Mouse (Mus musculus) fibroblast of lung, adult 2 months (primary cell): Measurements from ENCODE around the gene Olfr1042.
"Not testable (repeated sequence)": the region's sequence is repeated elsewhere in the genome, so short reads cannot be mapped to it uniquely, and the experiment has no call there.

Source experiments
- DNase-seq: peaks from one replicate; pipeline ENCODE4 v3.0.0-alpha.2; 2011; ENCODE audit warnings: low read depth

Gene Olfr1042

DNA sequence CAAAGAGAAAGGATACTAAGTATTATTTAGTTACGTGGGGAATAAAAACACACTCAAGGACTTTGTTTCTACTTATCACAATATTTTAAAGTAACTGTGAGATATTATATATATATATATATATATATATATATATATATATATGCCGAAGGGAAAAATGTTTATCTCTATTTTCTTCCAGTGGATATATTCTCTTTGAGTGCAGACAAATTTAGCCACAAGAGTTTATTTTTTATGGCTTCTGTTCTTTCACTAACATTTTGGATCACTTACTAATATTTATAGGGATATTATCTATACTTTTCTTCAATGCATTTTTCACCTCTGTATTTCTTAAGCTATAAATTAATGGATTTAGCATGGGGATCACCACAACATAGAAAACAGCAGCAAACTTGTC lies at the start of gene Olfr1042:
TSS of gene Olfr1042 (minus strand) at position 101 of the 400 bp plus-strand sequence.
- DNase-seq: no peak

DNA sequence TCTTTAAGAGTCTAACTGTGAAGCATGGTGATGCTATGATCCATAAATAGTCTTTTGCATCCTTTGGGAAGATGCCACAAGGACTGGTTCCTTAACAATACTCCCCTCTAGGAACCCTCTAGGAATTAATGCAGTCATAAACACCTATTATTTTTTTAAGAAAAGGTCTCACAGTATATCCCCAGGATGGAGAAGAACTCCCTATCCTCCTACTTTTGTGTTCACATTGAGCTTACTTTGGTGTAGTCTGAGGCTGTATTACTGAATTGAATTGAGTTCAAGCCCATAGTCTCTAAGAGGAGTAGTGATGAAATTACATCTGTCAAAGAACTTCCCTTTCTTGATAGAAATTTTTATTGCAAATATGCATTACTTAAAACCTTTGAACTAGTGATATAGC lies 41.3 kb upstream of the Olfr1042 start, which contains the start of gene Olfr1045:
TSS of gene Olfr1045 (minus strand) at position 101 of the 400 bp plus-strand sequence.
- no peak for DNase-seq

DNA sequence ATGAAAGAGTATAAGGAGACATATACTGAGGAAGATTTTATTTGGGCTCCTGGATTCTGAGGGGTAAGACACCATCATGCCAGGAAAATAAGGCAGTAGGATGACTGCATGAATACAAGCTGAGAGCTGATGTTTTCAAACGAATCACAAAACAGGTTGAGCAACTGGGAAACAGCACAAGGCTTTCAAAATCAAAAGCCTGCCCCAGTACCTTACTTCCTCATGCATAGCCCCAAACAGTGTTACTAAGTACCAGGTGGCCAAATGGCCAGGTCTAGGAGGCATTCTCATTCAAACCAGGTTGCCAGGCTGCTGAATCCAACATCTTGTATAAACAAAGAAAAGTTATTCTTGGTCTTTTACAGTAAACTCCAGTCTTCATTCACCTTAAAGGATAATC lies 34.2 kb upstream of the Olfr1042 start:
- DNase-seq: no peak

- no peak for DNase-seq
Observed at GRCm38 (mm10) chr2:86185583-86185982, 23.9 kb upstream of the Olfr1042 start, which contains the start of gene Olfr52. TSS of gene Olfr52 (minus strand) at chr2:86185683.

- no peak for DNase-seq
Observed at GRCm38 (mm10) chr2:86179950-86180349, 18.3 kb upstream of the Olfr1042 start.

DNA sequence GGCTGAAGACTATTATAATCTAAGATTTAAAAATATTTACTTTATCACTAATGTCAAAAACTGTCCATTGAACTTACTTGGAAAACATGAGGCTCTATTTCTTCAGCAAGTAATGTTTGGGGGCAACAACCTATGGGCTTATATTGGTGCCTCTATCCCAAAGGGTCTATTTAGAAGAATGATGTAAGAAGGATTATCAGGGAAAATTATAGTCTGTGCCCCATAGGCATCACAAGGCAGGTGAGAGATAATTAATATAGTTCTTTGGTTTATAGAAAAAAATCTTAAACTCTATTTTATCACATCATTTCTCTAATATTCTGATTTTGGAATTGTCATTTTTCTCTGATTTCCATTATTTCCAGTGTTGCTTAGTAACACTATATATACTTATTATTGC lies 16.1 kb upstream of the Olfr1042 start, which contains the start of gene Olfr1044:
TSS of gene Olfr1044 (minus strand) at position 101 of the 400 bp plus-strand sequence.
- no peak for DNase-seq

- not testable (repeated sequence) for DNase-seq
Observed at GRCm38 (mm10) chr2:86175422-86175821, 13.8 kb upstream of the Olfr1042 start.

DNA sequence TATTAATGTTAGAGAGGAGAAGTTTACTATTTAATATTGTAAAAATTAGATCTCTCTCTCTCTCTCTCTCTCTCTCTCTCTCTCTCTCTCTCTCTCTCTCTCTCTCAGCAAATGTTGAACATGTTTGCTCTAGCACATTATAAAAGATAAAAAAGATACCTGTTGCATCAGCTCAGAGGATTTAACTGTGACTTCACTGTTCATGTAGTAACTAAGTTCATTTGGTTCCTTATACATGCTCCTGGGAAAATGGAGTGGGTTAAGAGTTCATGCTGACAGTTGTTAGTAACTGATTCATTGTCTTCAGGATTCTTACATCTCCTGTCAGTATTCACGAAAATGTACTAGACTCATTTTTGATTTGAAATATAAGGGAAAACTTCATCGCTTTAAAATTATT lies 5.8 kb upstream of the Olfr1042 start, which contains the start of gene Olfr1043:
TSS of gene Olfr1043 (minus strand) at position 101 of the 400 bp plus-strand sequence.
- no peak for DNase-seq

DNA sequence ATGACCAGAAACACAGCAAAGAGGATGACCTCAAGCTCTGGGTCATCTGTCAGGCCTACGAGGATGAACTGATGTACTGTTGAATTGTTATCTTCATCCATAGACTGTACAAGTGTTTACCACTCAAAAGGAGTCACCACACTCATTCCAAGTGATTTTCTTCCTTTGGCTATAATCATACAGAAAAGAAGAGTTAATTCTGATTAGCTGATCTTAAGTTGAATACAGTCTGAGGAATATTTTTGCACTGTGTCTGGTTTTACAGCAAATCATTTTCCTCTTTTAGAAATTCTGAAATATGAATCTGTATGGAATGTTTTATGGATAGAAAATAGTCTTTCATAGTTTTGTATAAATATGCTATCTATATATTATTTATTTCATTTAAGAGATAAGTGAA lies 15.0 kb downstream of the Olfr1042 start, which contains the start of gene Olfr1040:
TSS of gene Olfr1040 (minus strand) at position 101 of the 400 bp plus-strand sequence.
- DNase-seq: no peak

DNA sequence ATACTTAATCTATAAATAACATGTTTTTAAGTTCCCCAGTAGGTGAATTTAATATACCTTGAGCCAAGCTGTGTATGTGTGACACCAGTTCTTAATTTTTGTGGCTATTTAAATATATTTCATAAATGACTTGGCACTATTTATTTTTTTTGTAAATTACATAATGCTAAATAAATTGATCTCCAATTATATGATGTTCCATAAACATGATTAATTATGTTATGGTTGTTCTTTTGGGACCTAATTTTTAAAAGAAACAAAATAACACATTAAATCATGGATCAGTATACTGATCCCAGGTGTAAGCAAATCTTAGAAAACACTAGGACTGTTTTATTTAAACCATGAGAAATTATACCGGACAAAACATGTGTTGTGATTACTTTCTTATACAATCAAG lies 25.8 kb downstream of the Olfr1042 start, which contains the start of gene Olfr1039:
TSS of gene Olfr1039 (minus strand) at position 101 of the 400 bp plus-strand sequence.
- DNase-seq: no peak
